Mouse (Mus musculus) thymus, adult 2 months (tissue): Measurements from ENCODE around the gene Cpxm2.

Source experiments
- CTCF ChIP-seq: fragments of 200-500 bp; IDR thresholded peaks from 2 replicates; pipeline ENCODE4 v1.5.1; 2012; ENCODE audit warnings: mild to moderate bottlenecking, control low read depth, low read length, moderate library complexity, borderline replicate concordance; ENCODE audit not compliant: control insufficient read depth, poor library complexity, insufficient read depth; ENCODE audit errors: extremely low read depth
- POLR2A ChIP-seq: fragments of 200-500 bp; IDR thresholded peaks from 2 replicates; pipeline ENCODE4 v1.6.1; 2012; ENCODE audit warnings: mild to moderate bottlenecking, low read length, control low read depth, moderate library complexity; ENCODE audit not compliant: control insufficient read depth, poor library complexity, insufficient read depth; ENCODE audit errors: extremely low read depth

DNA sequence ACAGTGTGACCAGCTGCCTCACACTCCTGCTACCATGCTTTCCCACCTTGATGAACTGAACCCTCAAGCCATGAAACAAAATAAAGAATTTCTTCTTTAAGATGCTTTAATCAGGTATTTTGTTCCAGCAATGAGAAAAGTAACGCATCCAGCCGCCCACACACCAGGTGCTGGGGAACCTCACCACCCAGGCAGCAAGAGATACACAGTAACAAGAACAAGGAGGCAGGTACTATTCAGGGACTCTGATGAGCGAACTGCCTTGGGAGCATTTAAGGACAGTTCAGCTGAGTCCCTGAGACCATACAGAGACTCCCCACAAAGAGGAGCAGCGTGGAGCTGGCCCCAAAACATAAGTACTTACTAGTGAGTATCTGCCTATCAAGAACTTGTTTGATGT, 47.6 kb downstream of the Cpxm2 start:
- TF ChIP-seq CTCF, result no peak
- TF ChIP-seq POLR2A, result no peak
